Mouse (Mus musculus) thymus, adult 2 months (tissue): ENCODE measurements at regions not wholly inside any gene's neighbourhood (a gene's known extent, or its start where the extent isn't known, plus 50 kb on each side); places are given as distances from the start of the nearest gene placed in this dataset.

Source experiments
- CTCF ChIP-seq: fragments of 200-500 bp; IDR thresholded peaks from 2 replicates; pipeline ENCODE4 v1.5.1; 2012; ENCODE audit warnings: mild to moderate bottlenecking, control low read depth, low read length, moderate library complexity, borderline replicate concordance; ENCODE audit not compliant: control insufficient read depth, poor library complexity, insufficient read depth; ENCODE audit errors: extremely low read depth
- POLR2A ChIP-seq: fragments of 200-500 bp; IDR thresholded peaks from 2 replicates; pipeline ENCODE4 v1.6.1; 2012; ENCODE audit warnings: mild to moderate bottlenecking, low read length, control low read depth, moderate library complexity; ENCODE audit not compliant: control insufficient read depth, poor library complexity, insufficient read depth; ENCODE audit errors: extremely low read depth

GRCm38 (mm10) chr1:60621064-60621726 is 54.3 kb upstream of the Raph1 start:
- TF ChIP-seq CTCF, result no peak
- TF ChIP-seq POLR2A, result no peak
